ENCODE assay signal across 23 mouse cellular contexts in genomic region chr12:16001811-16002210, GRCm38 (mm10).
A peak's percentile ranks its signal among the peaks of the same experiment; 100 is the strongest.
DNase-seq lines count a peak whose midpoint lies in the region; TF ChIP-seq lines count a peak whose summit lies in the region.
"Had no signal": no experiment of that assay in that cellular context is flagged by ENCODE, and none has a peak within 500 bp of the region (broad histone marks: within the 10 kb centered on the region; RNA-seq: fewer than 3 reads in every experiment).

No protein-coding gene starts in this region.

- H3K27me3 ChIP-seq in heart, adult 2 months (ENCODE audit: control insufficient read depth, insufficient read depth, low read length) = no peaks in the 10 kb centered on the region
- H3K27me3 ChIP-seq: CH12.LX; embryonic facial prominence, embryonic 13.5 days; embryonic facial prominence, embryonic 15.5 days; forebrain, embryonic 12.5 days; Patski had no signal

- TF ChIP-seq CTCF in gastrocnemius, adult 2 months (IDR thresholded peaks at IDR 0.05) = no peak
- TF ChIP-seq CTCF in heart, adult 2 months (IDR thresholded peaks at IDR 0.05) = no peak

- intact Hi-C loops in gastrocnemius, adult 2 months (cut with DNase I) = loop anchor here (10.0 kb wide), 1 partner anchor 523 kb away; no protein-coding TSS in a partner anchor
- intact Hi-C loops in heart, adult 2 months (cut with DNase I) = loop anchor here (2.0 to 10.0 kb wide), 2 partner anchors 185 to 397 kb away; partner anchors contain the start of gene Trib2

- peaks cover 12% of the 10 kb centered on the region for H3K36me3 ChIP-seq in heart, adult 2 months (ENCODE audit: control insufficient read depth, insufficient read depth, low read length)
- H3K36me3 ChIP-seq: embryonic facial prominence, embryonic 13.5 days; embryonic facial prominence, embryonic 15.5 days; forebrain, embryonic 10.5 days; forebrain, embryonic 12.5 days; G1E had no signal

- H3K79me2 ChIP-seq in heart, adult 2 months (replicated peaks; ENCODE audit: control insufficient read depth, insufficient read depth, low read length) = no peaks in the 10 kb centered on the region

- no peak for DNase-seq in gastrocnemius, adult 2 months
- DNase-seq in gastrocnemius, postnatal 4 days (ENCODE audit: low spot score in 2 of 2) = no peak
- DNase-seq in heart, adult 2 months = no peak
- DNase-seq in heart, adult 9 months (ENCODE audit: low spot score in 2 of 2) = no peak
- DNase-seq: adrenal gland, adult 8-10 months; adrenal gland, postnatal 14 days; B cell, adult 2 months; cerebellum, adult 11 months; cerebellum, adult 18-20 months; cerebellum, adult 8-10 months; cerebellum, adult 9-11 months; cerebellum, postnatal 14 days; cerebellum, postnatal 36 days; embryo, embryonic 11 days had no signal

- TF ChIP-seq POLR2A in heart, adult 2 months (IDR thresholded peaks at IDR 0.05; ENCODE audit: insufficient read depth, low read depth, low read length) = no peak

- H3K27ac ChIP-seq in gastrocnemius, adult 2 months = peak overlapping the region; percentile 72
- peak overlapping the region; percentile 19; the same call in 1 of the 2 replicates for H3K27ac ChIP-seq in heart, adult 2 months
- H3K27ac ChIP-seq in brown adipose tissue, adult 24 weeks (replicated peaks; ENCODE audit: low read depth, low read length) = peak overlapping the region; percentile 80
- H3K27ac ChIP-seq: embryonic facial prominence, embryonic 13.5 days; embryonic facial prominence, embryonic 15.5 days; forebrain, embryonic 10.5 days; forebrain, embryonic 12.5 days had no signal

- H3K9ac ChIP-seq in heart, adult 2 months (ENCODE audit: low read depth, low read length) = no peak overlapping the region
- H3K9ac ChIP-seq: embryonic facial prominence, embryonic 13.5 days; embryonic facial prominence, embryonic 15.5 days; forebrain, embryonic 12.5 days had no signal

- WGBS in heart, adult 2 months = 88% methylated on average over 7 of the region's 7 CpGs

- no peak overlapping the region for H3K4me3 ChIP-seq in gastrocnemius, adult 2 months
- H3K4me3 ChIP-seq in heart, adult 2 months = no peak overlapping the region
- no peak overlapping the region for H3K4me3 ChIP-seq in brown adipose tissue, adult 24 weeks (ENCODE audit: insufficient read depth, low read depth, low read length)
- H3K4me3 ChIP-seq: embryonic facial prominence, embryonic 13.5 days; embryonic facial prominence, embryonic 15.5 days; erythroblast, embryonic 14.5 days; forebrain, embryonic 10.5 days; forebrain, embryonic 12.5 days had no signal

- TF ChIP-seq EP300 in heart, adult 2 months (IDR thresholded peaks at IDR 0.05; ENCODE audit: insufficient read depth, low read depth, low read length) = no peak

- peaks cover 6% of the 10 kb centered on the region for H3K4me1 ChIP-seq in heart, adult 2 months (ENCODE audit: control insufficient read depth, insufficient read depth, low read length)
- H3K4me1 ChIP-seq in brown adipose tissue, adult 24 weeks (ENCODE audit: control insufficient read depth, insufficient read depth, insufficient read length, low read length) = peaks cover 19% of the 10 kb centered on the region; the same call in 1 of the 2 replicates
- H3K4me1 ChIP-seq: embryonic facial prominence, embryonic 13.5 days; embryonic facial prominence, embryonic 15.5 days; forebrain, embryonic 10.5 days; forebrain, embryonic 12.5 days had no signal

Comparison
In these comparisons a context has a peak if more than half of its experiments do, and no peak if none do; other contexts are left out.
1. H3K27ac ChIP-seq: peak in every context shown above with its lines; median percentile 80 in brown adipose tissue, adult 24 weeks; 72 in gastrocnemius, adult 2 months; 19 in heart, adult 2 months.